Mouse (Mus musculus) right cerebral cortex, postnatal 25 days (tissue): ENCODE measurements around the gene Ehhadh.
"Not testable (repeated sequence)": the region's sequence is repeated elsewhere in the genome, so short reads cannot be mapped to it uniquely, and the experiment has no call there.

Experiments used
- DNase-seq: peaks from one replicate; pipeline ENCODE4 v3.0.0; 2022

Ehhadh gene

DNA sequence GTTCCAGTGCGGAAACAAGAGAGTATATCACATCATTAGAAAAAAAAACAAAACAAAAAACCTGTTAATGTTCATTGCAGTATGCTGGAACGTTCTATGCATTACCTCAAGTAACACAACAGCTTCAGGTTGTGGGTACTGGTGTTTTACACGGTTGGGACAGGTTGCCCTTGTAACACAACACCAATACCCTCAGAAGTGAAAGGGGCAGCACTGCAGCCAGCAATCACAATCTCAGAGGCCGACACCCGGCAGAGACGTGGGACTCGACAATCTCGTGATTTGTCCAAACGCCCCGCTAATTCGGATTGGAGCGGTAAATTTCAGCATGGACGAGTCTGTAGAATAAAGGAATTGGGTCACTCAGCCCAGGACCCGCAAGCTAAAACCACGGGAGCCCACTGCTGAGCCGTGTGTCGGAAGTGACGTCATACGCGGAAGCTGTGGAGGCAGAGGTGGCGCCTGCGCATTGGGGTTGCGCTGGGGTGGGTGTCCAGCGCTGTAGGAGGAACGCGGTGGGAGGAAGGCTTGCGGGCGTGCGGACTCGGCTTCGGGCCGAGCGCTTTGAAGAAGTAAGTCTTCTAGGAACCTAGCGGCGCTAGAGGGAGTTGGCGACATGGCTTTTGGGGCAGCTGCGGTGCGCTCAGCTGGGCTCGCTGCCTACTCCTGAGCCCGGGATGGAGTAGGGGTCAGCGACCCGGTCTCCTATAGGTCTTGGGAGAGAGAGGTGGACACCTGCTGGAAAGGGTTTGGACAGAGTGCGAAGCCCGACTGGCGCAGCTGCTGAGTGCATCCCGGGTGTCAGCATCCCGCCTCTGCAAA, 6.5 kb upstream of the Ehhadh start, which contains the start of gene Map3k13:
TSS of gene Map3k13 (plus strand) at position 472 of the 822 bp plus-strand sequence.
- peak; percentile 94 for DNase-seq

GRCm38 (mm10) chr16:21793080-21793810, 5.6 kb upstream of the Ehhadh start:
- DNase-seq: not testable (repeated sequence)

DNA sequence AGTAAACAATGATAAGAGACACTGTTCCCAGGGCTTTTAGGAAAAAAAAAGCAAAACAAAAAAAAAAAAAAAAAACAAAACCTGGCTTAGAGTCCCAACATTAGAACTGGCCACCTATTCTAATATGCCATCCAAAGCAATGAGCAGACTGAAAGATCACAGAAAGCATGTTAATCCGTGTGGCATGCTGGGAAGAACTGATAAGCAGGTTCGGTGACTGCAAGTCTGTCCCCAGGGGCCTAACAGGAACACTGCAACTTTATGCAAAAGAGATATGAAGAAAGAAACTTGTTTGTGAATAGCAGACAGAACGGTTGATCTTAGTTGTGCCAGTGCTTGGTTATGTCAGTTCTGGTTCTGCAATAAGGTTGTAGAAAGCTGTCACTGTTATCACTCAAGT, 4.2 kb upstream of the Ehhadh start:
- DNase-seq: no peak

DNA sequence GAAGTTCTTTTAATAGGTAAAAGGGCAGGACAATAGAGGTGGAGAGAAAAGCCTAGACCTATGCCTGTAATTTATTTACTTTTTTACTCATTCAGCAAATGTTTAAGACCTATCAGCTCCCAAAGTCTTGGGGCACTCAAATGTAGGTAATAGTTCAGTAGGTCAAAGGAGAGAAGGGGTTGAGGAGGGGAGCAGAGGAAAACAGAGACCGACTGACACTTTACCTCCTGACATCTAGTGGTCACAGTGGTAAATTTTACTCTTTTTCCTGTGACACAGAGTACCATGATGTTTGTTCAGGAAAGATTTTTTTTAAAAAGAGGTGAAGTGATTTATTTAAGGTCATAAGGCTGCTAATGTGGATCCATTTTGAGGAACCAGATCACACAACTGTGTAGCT, 2.9 kb upstream of the Ehhadh start:
- no peak for DNase-seq

DNA sequence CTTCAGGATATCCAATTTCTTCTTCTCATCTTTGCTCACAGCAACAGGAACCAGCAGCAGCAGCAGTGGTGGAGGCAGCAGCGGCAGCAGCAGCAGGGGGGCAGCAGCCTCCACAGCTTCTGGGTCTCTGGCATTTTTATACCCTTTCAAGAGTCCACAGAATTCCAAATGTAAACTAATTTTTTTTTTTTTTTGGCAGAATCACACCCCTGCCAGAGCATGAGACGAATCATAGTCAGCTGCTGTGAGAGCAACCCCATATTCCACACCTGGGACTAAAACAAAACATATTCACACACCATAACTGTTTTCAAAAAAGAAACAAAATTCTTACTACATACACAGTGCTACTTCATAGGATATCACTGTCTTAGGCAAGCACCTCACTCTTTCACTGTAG, 1.6 kb upstream of the Ehhadh start:
- no peak for DNase-seq

- DNase-seq: no peak
Measured at GRCm38 (mm10) chr16:21788581-21788980, 974 bp upstream of the Ehhadh start.

- DNase-seq: no peak
Measured at GRCm38 (mm10) chr16:21786317-21786716, 1.3 kb downstream of the Ehhadh start.

DNA sequence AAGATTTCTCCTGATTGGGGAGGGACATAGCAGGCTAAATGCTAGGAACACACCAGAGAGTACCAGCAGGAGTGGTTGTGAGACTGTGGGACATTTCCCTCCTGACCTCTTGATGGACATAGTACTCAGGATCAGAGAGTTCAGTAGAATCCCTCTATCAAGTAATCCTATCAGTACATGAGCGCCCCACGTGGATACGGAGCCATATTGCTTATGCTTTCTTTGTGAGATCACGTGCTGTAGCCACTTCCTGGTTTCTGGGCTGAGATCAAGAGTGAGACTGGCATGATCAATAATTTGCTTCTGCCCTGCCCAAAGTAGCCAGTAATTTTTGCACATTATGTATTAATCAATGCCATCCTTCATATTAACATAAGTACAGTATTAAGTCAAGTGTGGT, 2.6 kb downstream of the Ehhadh start:
- DNase-seq: no peak

GRCm38 (mm10) chr16:21782807-21783206, 4.8 kb downstream of the Ehhadh start:
- no peak for DNase-seq

DNA sequence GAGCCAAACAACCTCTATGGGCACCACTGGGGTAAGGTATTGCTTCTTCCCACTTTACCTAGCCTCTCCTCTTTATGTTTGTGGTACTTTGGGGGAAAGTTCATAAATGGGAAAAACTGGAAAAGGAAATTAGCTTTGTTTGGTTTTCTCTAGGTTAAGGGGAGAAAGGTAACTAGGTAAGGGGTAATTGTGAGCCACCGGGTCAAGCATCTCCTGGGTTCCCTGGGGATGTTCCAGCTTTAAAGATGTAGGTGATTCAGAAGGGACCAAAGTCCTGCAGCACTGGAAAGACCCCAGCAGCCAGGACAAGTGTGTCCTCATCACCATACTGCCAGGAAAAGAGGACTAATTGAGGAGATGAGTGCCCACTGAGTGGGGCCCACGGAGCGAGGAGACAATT, 5.7 kb downstream of the Ehhadh start:
- no peak for DNase-seq

DNA sequence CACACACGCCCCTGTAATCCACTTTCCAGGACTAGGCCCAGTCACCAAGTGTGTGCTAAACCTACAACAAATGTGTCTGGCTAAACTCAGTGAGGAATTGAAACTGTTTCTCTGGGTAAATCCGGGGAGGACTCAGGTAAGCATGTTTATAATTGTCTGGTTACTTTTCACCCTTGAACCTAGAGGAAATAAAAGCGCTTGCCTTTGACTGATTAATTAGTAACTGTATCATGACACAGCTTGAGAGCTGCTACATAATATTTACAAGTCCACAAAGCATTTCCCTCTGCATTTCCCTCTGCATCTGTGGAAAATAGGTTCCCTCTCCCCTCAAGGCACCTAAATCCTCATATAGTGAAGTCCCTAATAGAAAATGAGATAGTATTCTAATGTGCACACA, 6.3 kb downstream of the Ehhadh start:
- no peak for DNase-seq

- no peak for DNase-seq
Measured at GRCm38 (mm10) chr16:21779149-21779548, 8.5 kb downstream of the Ehhadh start.

- DNase-seq: no peak
Measured at GRCm38 (mm10) chr16:21778293-21778866, 9.2 kb downstream of the Ehhadh start.

GRCm38 (mm10) chr16:21774725-21775124, 12.9 kb downstream of the Ehhadh start:
- DNase-seq: no peak

- no peak for DNase-seq
Measured at GRCm38 (mm10) chr16:21769667-21770066, 17.9 kb downstream of the Ehhadh start.

- DNase-seq: no peak
Measured at GRCm38 (mm10) chr16:21768255-21768654, 19.4 kb downstream of the Ehhadh start.

DNA sequence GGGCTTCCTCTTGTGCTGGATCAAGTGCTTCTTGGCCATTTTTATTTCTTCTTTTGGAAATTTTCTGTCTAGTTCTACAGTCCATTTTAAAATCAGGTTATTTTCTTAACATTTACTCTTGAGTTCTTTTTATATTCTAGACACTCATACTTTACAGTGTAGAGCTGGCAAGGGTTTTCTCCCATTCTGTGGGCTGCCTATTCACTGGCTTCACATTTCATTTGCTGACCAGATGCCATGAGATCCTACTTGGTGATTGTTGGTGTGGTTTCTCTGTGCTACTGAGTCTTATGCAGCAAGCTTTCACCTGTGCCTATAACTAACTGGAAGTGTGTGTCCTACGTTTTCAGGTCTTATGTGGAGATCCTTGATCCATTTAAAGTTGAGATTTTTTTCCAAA, 29.2 kb downstream of the Ehhadh start:
- DNase-seq: no peak

- no peak for DNase-seq
Measured at GRCm38 (mm10) chr16:21743401-21743800, 44.2 kb downstream of the Ehhadh start.

DNA sequence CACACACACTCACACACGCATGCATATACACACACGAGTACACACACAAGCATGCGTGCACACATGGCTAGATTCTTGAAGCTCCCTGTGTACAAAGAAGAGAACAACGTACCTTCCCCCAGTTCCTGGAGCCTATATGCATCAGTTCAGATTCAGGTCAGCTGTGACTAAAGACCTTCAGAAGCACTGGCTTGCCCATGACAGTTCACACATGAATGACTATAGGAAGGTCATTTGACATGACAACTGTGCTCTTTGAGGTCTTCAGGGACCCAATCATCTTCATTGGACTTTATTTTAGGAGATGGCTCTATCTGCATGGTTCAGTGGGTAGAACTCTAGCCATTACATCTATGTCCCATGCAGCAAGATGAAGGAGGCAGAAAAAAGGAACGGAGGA, 44.7 kb downstream of the Ehhadh start:
- no peak for DNase-seq

GRCm38 (mm10) chr16:21742191-21742870, 45.3 kb downstream of the Ehhadh start:
- no peak for DNase-seq

DNA sequence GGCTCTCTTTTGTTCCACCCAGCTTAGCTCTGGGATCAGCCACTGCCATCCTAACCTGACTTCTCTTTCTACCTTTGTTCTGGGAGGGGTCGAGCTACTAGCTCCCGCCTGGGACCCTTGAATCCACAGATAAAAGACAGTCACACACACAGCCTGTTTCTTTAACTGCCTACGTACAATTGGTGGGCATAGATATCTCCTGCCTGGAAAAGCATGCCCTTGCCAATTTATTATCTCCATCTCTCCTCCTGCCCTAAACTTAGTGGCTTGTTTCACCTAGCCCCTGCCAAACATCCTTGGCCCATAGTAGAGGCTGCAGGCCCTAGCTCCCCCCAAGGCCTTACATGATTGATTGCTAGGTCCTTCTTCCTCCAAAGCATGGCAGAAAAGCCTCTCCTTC, 46.1 kb downstream of the Ehhadh start:
- no peak for DNase-seq

GRCm38 (mm10) chr16:21735638-21736037, 52.0 kb downstream of the Ehhadh start:
- no peak for DNase-seq

- peak; percentile 43 for DNase-seq
Measured at GRCm38 (mm10) chr16:21727897-21728364, 59.7 kb downstream of the Ehhadh start.
